Mouse (Mus musculus) testis, postnatal 10 days (tissue): ENCODE results near the gene Usp29.

Source experiments
- DNase-seq: peaks from one replicate; pipeline ENCODE4 v3.0.0; 2021; ENCODE audit warnings: low spot score

Usp29 gene

DNA sequence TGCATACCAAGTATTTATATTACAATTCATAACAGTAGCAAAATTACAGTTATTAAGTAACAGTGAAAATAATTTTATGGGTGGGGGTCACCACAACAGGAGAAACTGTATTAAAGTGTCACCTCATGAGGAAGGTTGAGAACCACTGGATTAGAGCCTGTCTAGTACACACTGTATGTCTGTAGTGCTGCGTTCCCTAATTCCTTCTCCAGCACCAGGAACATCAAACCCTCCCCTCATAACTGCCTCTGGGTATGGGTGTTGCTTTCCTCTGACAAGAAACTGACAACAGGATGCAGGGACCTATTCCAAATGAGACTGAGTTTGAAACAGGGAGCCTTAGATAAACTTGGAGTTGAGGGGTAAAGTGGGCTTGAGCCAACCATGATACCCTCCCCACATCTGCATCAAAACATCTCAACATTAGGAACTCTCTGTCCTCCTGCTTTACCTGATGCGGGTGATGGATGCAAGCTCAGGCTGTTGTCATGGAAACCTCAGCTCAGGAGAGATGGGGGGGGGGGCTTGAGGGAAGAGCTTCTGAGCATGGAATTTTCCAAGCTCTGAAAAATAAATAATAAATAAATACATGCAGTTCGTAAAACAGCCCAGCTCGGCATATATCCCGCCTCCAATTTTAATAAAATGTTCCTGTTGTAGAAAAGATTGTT lies 86.5 kb downstream of the Usp29 start:
- DNase-seq, result no peak

DNA sequence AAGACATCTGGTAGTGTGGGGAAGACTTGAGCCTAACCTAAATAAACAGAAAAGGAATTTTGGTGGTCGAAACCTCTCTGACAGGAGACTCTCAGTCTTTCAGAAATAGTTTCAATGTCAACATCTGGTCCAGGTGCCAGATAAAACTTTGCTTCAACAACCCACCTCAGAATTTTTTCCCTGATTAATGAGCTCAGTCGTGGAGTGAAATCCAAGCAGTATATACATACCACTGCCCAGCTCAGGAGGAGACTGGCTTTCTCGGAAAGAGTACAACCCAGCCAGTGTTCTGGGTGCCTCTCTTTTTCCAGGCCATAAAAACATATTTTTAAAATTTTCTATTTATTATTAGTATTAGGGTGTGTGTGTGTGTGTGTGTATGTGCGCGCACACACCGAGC lies 89.9 kb downstream of the Usp29 start:
- DNase-seq, result no peak

DNA sequence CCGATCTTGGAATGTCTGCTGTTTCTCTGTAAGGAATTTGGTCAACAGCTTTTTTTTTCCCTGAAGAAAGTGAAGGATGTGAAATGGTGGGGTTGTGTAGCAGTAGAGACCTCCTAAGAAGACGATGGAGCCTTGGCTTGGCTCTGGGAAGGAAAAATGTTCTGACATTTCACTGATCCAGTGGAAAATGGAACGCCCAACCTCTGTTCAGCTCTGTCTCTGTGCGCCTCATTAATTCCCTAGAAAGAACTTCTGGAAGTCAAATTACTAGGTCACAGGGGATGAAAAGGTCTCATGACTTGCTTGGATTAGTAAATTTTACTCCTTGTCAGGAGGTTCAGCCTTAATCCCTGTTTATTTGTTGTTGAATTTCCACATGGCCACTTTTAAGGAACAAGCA lies 92.3 kb downstream of the Usp29 start:
- no peak for DNase-seq

DNA sequence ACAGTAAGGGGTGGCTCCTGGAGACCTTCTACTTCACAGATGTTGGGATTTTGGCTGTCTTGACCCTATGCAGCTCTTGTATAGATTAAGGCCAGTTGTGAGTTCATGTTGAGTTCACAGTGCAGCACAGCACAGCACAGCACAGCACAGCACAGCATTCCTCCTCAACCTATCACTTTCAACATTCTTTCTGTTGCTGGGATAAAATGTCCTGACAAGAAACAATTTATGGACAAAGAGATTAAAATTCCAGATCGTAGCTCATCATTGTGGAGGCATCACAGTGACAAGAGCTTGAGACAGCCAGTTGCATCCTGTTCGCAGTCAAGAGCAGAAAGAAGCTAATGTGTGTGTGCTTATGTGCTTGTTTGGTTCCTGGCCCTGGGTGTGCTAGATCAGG lies 93.3 kb downstream of the Usp29 start:
- DNase-seq, result no peak

DNA sequence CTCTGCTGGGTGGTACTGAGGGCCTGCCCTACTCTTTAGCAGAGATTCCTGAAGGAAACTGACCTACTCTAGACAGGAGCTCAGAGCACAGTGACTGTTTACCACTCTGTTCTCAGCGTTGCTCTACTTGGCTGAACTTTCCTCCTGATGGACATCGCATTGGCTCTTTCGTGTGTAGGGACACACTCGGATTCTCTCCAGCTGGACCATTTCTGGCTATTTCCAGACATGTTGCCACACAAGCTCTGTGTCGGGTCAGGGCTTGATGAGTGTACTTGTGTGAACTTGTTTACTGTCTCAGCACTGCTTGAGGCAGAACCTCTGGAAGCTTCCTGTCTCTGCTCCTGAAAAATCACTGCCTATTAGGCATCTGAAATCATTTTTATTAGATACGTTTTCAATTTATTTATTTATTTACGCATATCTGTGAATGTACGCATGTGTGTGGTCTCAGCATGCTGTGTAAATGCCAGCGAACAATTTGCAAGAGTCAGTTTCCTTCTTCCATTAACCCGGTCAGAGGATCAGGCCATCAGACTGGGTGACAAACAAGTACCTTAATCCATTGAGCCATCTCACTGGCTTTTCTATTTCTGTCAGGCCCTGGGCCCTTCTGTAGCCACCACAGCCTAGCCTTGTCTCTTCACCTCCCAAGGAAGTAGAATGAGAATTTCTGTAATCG lies 95.7 kb downstream of the Usp29 start:
- no peak for DNase-seq

DNA sequence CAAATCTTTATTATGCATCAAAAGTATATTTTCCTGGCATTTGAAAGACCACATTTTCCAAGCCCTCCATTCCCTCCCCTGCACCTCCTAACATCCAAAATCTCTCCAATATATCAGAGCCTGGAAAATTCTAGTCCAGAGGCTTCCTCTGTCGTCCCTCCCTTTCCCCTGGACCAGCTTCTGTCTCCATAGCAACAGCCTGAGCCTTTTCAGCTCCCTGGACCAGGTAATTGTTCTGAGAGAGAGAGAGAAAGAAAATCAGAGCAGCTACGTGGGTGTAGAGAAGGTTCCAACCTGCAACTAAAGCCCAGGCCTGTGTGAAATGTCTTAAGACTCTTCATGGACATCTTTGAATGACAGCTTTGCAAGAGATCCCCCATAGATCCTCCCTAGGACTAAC lies 98.8 kb downstream of the Usp29 start:
- no peak for DNase-seq

DNA sequence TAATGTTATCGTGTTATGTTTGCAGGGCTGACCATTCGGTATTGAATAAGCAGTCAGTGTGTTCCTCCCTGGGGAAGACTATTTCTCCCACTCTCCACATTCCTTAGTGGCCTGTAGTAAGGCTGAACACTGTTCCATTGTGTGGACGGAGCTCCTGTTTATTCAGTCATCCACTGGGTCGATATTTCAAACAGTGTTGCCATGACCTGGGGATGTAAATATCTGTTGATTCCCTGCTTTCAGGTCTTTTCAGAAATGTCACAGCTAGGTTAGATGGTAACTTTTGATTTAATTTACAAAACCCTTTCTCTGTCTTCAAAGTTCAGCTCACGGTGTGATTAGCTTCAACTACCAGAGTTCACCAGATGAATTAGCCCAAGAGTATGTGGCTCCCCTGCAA lies 104.6 kb downstream of the Usp29 start:
- DNase-seq, result no peak

DNA sequence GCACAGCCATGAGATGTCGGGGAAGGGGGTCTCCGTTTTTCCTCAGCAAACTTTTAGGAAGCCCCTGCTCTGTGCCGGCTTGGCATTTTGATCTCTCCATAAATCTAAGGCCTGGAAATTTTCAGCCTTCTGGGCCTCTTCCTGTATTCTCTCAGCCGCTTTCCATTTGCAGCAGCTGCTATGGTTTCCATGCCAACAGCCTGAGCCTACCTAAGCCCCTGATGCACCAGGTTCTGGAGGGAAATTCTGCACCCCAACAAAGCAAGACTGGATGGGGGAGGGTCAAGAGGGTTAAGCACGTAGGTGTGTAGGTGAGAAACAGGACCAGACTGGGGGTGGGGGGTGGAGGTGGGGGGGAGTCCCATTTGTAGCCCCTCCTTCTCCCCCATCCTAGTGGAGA lies 105.0 kb downstream of the Usp29 start:
- DNase-seq, result no peak

DNA sequence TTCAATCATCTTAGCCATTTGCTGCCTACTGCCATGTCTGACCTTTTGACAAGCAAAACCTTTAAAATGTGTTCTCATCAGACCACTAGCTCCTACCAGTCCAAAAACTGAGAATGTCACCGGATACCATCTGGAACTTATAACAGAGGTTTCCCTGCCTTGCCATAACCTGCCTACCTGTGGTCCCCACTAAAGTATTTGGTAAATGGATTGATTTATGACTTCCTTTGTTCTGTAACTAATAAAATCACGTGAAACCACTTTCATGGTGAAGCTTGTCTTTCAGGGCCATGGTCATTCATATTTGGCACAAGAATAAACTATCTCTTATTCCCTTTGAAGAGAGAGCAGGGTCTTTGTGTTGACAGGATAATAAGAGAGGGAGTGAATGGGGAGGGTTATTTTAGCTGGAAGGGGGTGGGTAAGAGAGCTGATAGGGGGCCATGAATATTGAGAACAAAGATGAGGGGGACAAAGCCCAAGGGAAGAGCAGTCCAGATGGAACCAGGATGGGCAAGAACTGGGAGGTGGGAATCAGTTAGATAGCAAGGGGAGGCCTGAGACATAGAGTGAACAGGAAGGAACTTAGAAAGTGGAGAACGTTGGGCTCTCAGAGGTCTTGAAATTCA lies 107.0 kb downstream of the Usp29 start:
- no peak for DNase-seq

DNA sequence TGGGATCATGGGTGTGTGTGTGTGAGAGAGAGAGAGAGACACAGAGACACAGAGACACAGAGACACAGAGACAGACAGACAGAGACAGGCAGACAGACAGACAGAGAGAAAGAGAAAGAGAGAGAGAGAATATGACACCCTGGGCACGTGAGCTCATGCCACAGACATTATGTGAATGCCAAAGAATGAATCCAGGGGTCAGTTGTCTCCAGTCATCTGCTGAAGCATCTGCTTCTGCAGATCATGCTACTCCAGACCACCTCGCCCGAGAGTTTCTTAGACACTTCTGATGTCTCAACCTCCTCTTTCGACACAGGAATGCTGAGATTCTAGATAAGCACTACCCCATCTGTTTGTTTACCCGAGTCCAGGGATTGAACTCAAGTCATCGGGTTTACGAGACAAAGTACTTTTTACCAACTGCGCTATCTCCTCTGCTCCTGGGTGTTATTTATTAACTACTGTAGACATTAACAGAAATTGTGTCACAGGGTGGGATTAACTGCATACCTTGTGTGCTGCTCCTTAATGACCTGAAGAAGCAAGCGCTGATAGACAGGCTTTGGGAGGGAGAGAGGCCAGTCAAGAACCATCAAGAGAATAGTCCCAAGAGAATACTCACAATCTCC lies 107.7 kb downstream of the Usp29 start:
- no peak for DNase-seq

DNA sequence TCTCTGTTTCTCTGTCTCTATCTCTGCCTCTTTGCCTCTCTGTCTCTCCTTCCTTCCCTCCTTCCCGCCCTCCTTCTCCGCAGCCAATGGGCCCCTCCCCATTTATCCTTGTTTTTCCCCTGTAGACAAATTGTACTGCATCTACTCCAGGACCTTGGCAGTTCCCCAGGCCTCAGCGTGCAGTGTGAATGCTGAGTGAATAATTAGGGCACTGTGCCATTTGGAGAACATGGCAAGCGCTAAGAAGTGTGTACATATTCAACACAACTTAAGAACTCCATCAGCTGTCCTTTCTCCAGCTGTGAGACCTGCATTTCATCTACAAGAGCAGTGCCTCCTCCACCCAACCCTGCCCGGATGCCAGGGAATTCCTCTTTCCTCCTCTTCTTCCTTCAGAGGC lies 110.5 kb downstream of the Usp29 start:
- peak; percentile 56 for DNase-seq

DNA sequence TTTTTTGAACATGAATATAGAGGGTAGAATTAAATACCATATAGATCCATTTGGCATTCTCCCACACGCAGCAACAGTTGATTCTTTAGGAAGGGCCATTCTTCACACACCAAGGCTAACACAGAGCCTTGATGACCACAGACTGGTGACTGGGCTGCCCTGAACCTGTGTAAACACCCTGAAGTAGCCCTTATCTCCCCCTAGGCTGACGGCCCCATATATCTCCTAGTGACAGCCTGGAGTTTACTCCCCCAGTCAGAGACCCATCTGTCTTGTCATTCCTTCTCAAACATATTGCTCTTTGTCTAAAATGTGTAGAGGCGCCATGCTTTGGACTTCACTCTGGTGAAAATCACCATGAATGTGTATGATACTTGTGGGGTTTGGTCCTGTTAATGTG lies 119.1 kb downstream of the Usp29 start:
- DNase-seq, result no peak

DNA sequence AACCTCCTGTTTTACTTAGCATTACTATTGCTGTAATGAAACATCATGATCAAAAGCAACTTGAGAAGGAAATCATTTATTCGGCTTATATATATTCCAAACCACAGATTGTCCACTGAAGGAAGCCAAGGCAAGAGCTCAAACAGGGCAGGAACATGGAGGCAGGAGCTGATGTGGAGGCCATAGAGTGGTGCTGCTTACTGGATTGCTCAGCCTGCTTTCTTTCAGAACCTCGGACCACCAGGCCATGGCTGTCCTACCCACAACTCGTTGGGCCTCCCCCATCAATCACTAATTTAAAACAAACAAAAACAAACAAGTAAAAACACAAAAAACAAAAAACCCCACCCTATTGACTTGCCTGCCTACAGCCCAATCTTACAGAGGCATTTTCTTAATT lies 119.9 kb downstream of the Usp29 start:
- no peak for DNase-seq

DNA sequence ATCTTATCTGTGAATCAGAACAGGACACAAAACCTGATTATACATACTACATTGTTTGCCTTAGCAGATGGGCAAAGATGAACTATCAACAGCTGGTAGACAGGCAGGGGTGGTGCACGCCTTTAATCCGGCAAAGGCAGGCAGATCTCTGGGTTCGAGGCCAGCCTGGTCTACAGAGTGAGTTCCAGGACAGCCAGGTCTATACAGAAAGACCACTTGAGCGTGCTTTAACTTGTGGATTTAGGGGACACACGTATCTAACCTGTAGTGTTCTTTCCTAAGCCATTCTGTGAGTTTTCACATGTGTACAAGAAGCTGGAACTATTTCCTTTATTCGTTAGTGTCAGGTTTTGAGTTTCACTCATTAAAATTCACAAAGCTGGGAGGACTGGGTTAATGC lies 120.9 kb downstream of the Usp29 start:
- no peak for DNase-seq

DNA sequence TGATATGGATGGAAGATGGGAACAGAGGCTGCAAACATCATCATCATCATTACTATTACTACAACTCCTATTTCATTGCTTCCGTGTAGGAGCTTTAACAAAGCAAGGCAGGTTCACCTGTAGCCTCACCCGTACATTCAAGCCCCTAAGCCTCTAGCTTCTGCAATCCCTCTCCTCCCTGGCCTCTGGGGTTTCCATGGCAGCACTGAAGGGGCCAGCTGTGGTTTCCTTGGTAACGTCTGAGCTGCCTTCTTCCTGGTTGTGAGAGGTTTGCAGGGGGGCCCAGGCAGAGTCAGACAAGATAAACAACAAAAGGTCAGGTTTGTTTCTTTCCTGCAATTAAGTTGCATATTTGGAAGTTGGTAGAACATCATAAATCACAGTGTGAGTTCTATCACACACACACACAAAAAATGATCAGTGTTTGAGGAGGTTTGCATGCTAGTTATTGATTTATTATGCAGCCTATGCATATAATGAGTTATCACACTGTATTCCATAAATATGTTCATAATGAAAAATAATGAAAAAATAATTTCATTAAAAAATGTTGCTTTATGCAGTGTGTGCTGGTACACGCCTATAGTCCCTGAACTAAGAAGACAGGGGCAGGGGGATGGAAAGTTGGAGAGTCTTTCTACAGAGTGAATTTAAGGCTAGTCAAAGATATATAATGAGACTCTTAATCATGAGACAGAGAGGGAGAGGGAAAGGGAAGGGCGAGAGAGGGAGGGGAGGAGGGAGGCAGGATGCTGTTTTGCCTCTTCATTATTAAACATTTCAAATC lies 121.5 kb downstream of the Usp29 start:
- no peak for DNase-seq

DNA sequence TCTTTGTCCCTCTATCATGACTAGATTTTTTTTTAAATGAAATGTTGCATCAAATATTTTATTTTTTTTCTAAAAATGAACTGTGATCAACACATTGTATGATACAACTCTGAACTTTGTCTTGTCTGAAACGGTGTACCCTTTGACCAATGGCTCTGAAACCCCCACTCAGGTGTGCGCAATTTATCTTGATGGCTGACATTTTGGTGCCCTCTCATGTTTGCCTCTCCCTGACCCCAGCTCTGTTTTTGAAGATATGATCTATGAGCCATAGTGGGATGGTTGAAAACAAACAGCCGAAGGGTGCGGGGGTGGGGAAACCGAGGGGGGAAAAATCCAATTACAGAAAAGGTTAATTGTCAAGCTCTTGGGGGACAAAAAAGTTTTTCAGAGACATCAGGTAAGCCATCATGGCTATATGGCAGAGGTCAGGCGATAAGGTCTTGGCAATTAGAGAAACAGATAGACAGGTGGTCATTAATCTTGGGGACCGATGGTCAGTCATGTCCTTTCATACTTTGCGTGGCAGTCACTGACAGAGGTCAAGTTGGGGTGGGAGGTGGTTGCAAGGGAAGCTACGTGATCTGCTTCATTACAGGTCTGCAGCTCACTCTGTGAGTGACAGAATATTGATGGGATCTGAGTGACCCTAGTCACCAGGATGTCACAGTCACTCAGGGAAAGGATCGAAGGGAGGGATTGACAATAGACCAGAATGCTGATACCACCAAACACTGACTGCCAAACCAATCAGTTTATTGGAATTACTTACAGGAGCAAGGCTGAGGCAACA lies 125.4 kb downstream of the Usp29 start:
- DNase-seq, result no peak

DNA sequence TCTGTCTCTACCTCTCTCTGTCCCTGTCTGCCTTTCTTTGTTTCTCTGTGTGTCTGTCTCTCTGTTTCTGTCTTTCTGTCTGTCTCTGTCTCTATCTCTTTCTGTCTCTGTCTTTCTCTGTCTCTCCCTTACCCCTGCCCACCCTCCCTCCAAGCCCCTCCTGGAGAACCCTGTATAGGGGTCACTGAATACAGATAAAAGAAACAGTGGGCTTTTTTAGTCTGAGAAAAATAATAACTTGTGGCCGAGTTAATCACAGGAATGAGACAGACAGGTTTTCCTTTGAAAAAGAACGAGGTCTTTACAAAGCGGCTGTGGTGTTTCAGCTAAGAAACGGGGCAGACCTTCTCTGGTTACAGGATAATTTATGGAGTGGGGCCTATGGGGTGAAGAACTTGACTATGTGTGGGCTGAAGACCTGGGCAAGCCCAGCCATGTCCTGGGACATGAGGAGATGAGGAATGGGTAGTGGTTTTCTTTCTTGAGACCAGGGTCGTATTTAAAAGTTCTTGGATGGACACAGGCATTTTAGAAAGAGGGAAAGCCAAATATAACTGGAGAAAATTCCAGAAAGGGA lies 128.4 kb downstream of the Usp29 start:
- no peak for DNase-seq

DNA sequence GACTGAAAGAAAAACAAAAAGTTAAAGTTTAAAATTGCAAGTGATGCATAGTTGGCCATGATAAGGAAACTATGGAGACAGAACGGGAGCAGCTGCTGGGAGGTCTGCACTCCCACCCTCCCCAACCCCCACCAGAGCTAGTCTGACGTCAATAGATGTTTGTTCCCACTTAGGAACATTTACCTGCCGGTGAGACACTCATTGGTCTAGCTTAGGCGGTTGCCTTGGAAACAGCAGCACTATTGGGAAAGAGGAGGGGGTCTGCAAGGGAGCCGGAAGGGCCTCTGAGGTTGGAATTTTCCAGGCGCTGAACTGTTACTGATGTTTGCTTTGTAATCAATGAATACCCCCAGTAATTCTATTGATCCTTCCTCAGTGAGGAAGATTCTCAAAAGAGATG lies 130.3 kb downstream of the Usp29 start:
- DNase-seq, result no peak

DNA sequence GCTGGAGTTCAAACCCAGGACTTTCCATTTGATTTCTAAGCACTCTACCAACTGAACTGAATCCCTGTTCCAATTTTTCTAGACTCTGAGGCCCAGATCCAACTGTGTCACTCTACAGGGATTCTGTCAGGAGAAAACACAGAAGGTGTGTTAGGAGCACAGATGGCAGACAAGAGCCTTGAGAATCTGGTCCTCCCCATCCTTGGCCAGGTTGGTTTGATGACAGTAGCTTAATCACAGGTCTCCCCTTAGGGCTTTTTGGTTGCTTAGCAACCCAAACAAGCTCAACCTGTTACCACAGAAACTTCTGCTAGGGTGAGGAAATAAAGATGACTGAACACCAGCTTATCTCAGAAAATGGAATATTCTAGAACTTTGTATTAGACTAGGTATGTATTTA lies 136.0 kb downstream of the Usp29 start:
- no peak for DNase-seq

DNA sequence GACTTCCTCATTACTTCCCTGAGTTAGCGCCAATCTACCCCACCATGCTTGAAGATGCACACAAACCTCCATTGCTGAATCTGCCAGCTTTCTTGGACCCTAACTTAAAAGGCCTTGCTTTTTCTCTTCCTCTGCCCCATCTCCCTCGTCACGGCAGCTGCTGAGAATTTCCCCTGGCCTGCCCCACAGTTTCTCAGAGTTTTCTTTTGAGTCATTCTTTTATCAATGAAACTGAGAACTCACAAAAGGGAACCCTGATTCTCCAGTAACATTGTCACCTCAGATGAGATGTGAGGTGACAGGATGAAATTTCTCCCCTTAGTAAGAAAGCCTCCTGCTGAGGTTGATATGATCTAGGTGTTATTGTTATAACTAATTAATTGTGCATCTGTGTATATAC lies 138.5 kb downstream of the Usp29 start:
- no peak for DNase-seq

DNA sequence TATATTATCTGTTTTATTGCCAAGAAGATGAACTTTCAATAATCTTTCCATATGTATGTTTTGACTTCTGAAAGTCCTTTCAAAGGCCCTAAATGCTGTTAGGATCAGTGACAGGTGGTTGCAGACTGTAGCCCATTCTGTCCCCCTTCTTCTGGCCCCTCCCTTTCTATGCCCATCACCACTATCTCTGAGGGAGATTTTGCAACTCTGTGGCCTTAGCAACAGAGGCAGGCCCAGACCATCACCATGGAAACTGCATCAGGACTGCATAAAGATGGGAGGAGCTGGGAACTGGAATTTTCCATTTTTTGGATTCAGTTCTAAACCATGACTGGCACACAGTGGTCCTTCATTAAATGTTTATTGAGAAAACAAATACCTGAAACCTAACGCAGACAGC lies 139.2 kb downstream of the Usp29 start:
- no peak for DNase-seq
